Mouse (Mus musculus) limb, embryonic 11.5 days (tissue): Measurements from ENCODE around the gene Smim12. TPM values are rescaled to one million over a fixed set of nuclear protein-coding genes. Genes with fewer than 3 reads are reported as not detected.
A peak's percentile ranks its signal among the peaks of the same experiment; 100 is the strongest.

ENCODE experiments used
- ATAC-seq: fragments of 200-750 bp; cut with Nextera tagmentation; 2 replicates; pipeline ENCODE4 v1.8.0; 2017; ENCODE audit warnings: low read depth; ENCODE audit not compliant: insufficient number of reproducible peaks, low FRiP score, low TSS enrichment
- DNase-seq: peaks from one replicate; pipeline ENCODE4 v3.0.0-alpha.2; 2015; ENCODE audit warnings: low spot score
- H3K27ac ChIP-seq: fragments of 300-500 bp; sonication (generic); replicated peaks from 2 replicates; pipeline ENCODE4 v1.5.1; 2014; ENCODE audit warnings: low read depth, mild to moderate bottlenecking, low read length
- H3K27me3 ChIP-seq: fragments of 300-500 bp; sonication (generic); 2 replicates; pipeline ENCODE4 v1.6.1; 2014; ENCODE audit warnings: mild to moderate bottlenecking, low read length, mixed read lengths; ENCODE audit not compliant: control insufficient read depth, insufficient read depth
- H3K36me3 ChIP-seq: fragments of 300-500 bp; sonication (generic); 2 replicates; pipeline ENCODE4 v1.6.1; 2014; ENCODE audit warnings: mild to moderate bottlenecking, low read length, moderate library complexity, mixed read lengths; ENCODE audit not compliant: control insufficient read depth, insufficient read depth
- H3K4me1 ChIP-seq: fragments of 300-500 bp; sonication (generic); 2 replicates; pipeline ENCODE4 v1.6.1; 2014; ENCODE audit warnings: low read length, mixed read lengths; ENCODE audit not compliant: control insufficient read depth, insufficient read depth
- H3K4me2 ChIP-seq: fragments of 300-500 bp; sonication (generic); 2 replicates; pipeline ENCODE4 v1.6.1; 2014; ENCODE audit warnings: low read depth, mild to moderate bottlenecking, moderate library complexity; ENCODE audit not compliant: severe bottlenecking
- H3K4me3 ChIP-seq: fragments of 300-500 bp; sonication (generic); 2 replicates; pipeline ENCODE4 v1.5.1; 2014; ENCODE audit warnings: low read depth, low read length
- H3K9ac ChIP-seq: fragments of 300-500 bp; sonication (generic); 2 replicates; pipeline ENCODE4 v1.6.1; 2014; ENCODE audit warnings: mild to moderate bottlenecking, low read length
- H3K9me3 ChIP-seq: fragments of 300-500 bp; sonication (generic); 2 replicates; pipeline ENCODE4 v1.6.1; 2016; ENCODE audit warnings: low read length; ENCODE audit not compliant: control insufficient read depth
- WGBS: fragments of 180-500 bp; shearing (Covaris S2); extraction: QIAGEN DNeasy Blood & Tissue Kit; methylation state at CpG from one replicate; pipeline ENCODE4 v1.1.7; 2014; 5-methylcytosine and 5-hydroxymethylcytosine counted together
- polyA plus RNA-seq: library from polyadenylated mRNA; unstranded; fragments of >200 nt; fragmentation: Nextera tagmentation; extraction: Ambion mirVana; gene quantifications from 2 replicates; pipeline ENCODE4 v1.2.1, GENCODE M21; 2014

Gene Smim12
- polyA plus RNA-seq, 1 experiment from 2014 or later, result 65.9 TPM

DNA sequence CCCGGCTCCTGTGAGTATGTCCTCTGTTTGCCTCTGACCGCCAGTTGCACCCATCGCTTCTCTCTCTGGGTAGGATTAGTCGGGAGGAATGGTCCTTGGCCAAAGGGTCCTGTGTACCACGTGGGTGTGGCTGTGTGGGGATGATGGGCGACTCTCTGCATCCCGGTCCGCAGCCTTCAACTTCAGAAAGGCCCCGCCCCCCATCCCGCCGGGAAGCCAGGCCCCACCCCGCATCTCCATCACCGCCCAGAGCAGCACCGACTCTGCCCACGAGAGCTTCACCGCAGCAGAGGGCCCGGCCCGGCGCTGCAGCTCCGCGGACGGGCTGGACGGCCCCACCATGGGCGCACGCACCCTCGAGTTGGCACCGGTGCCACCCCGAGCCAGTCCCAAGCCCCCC, 29.1 kb upstream of the Smim12 start:
- H3K4me3 ChIP-seq, result 0 out of 2 replicates have a peak overlapping the region, but pooled peaks have one; percentile 6

DNA sequence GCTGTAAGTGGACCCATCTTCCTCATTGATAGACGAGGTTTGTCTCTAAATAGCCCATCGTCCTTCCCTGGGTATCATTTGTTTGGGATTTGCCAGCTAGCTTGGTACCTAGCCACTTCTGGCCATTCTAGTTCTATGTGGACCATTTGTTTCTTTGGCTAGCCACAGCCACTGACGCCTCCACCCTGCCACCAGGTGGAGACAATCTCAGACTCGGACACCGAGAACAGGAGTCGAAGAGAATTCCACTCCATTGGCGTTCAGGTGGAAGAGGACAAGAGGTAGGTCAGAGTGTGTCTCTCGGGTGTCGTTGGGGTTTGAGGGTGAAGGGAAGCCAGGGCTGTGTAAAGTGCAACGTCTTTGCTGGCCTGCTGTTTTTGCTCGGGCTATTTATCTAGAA, 28.5 kb upstream of the Smim12 start:
- 61% methylated on average over 11 of the region's 11 CpGs for WGBS
- no peaks in the 10 kb centered on the region for H3K9me3 ChIP-seq
- H3K36me3 ChIP-seq, result no peaks in the 10 kb centered on the region
- ATAC-seq (no peak), DNase-seq (no peak)
- no peak overlapping the region for H3K4me2 ChIP-seq
- H3K9ac ChIP-seq, result no peak overlapping the region
- no peaks in the 10 kb centered on the region for H3K4me1 ChIP-seq
- H3K4me3 ChIP-seq, result no peak overlapping the region
- peaks cover 21% of the 10 kb centered on the region for H3K27me3 ChIP-seq
- H3K27ac ChIP-seq, result no peak overlapping the region

More for the DNA sequence above, 29.1 kb upstream of the Smim12 start:
- WGBS, result 16% methylated on average over 28 of the region's 28 CpGs
- Histone ChIP-seq H3K27me3 (peaks cover 21% of the 10 kb centered on the region), H3K4me2 (peak overlapping the region; percentile 25; the same call in 1 of the 2 replicates), H3K27ac (no peak overlapping the region), H3K4me1 (no peaks in the 10 kb centered on the region), H3K9me3 (no peaks in the 10 kb centered on the region), H3K9ac (no peak overlapping the region), H3K36me3 (no peaks in the 10 kb centered on the region)
- DNase-seq, result no peak
- ATAC-seq, result no peak

DNA sequence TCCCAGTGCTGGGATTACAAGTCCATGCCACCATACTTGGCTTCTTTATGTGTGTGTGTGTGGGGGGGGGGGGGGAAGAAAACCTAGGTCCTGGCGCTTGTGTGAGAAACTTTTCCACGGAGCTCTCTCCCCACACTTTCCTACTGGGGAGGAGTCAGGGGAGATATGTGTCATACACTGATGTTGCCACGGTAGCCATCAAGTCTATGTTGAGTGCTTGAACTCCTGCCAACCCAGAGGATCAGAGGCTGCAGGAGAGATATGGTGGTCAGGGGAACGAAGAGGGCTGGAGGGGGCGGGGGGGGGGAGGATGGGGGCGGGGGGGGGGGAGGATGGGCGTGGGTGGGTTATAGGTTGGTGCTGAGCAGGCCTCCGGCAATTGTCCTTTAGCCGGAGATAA, 27.8 kb upstream of the Smim12 start:
- 75% methylated on average over 5 of the region's 9 CpGs for WGBS

DNA sequence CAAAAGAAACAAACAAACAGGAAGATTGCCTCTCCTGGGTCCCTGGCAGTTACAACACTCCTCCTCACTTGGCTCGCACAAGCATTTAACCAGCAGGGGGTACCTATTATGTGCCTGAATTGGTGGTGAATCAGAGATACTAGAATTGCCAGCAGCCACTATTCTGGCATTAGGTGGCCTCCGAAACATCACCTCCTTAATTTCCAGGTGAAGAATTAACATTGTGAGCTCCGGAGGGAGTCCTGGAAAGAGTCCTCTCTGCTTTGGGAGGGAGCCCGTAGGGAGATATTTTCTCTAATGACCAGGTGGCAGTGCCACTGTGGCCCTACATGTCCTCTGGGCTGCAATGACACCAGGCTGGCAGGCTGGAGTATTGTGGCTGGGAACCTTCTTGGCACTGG, 27.3 kb upstream of the Smim12 start:
- no peak for ATAC-seq
- Histone ChIP-seq H3K4me2 (no peak overlapping the region), H3K4me1 (no peaks in the 10 kb centered on the region), H3K4me3 (no peak overlapping the region), H3K27me3 (peaks cover 21% of the 10 kb centered on the region), H3K9ac (no peak overlapping the region), H3K27ac (no peak overlapping the region), H3K36me3 (no peaks in the 10 kb centered on the region), H3K9me3 (no peaks in the 10 kb centered on the region)
- DNase-seq, result no peak
- WGBS, result 82% methylated on average over 4 of the region's 4 CpGs

More for the DNA sequence above, 27.8 kb upstream of the Smim12 start:
- no peaks in the 10 kb centered on the region for H3K4me1 ChIP-seq
- no peak overlapping the region for H3K4me3 ChIP-seq
- H3K36me3 ChIP-seq, result no peaks in the 10 kb centered on the region
- DNase-seq, result no peak
- H3K9ac ChIP-seq, result no peak overlapping the region
- ATAC-seq, result no peak
- no peak overlapping the region for H3K4me2 ChIP-seq
- peaks cover 21% of the 10 kb centered on the region for H3K27me3 ChIP-seq
- H3K27ac ChIP-seq, result no peak overlapping the region
- H3K9me3 ChIP-seq, result no peaks in the 10 kb centered on the region

DNA sequence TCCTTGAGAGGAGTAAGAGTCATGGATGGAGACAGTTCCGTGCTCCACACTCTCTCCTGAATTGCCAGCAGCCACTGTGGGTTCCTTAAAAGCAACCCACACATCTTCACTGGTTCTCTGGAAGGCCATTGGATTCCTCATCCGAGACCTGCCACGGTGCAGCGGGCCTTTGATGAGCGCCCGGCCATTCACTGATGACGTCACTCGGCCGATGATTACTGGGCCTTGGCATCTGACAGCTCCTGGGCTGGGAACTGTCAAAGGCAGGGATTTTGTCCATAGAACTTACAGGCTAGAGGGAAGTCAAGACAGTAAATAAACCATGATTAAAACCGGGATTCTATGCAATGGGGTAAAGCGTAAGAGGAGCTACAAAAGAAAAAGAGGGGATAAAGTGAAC, 26.5 kb upstream of the Smim12 start:
- H3K4me2 ChIP-seq, result no peak overlapping the region
- DNase-seq, result no peak
- no peak overlapping the region for H3K27ac ChIP-seq
- H3K36me3 ChIP-seq, result no peaks in the 10 kb centered on the region
- peaks cover 21% of the 10 kb centered on the region for H3K27me3 ChIP-seq
- no peak for ATAC-seq
- WGBS, result 64% methylated on average over 11 of the region's 11 CpGs
- H3K4me1 ChIP-seq, result no peaks in the 10 kb centered on the region
- no peak overlapping the region for H3K9ac ChIP-seq
- H3K9me3 ChIP-seq, result no peaks in the 10 kb centered on the region
- no peak overlapping the region for H3K4me3 ChIP-seq

DNA sequence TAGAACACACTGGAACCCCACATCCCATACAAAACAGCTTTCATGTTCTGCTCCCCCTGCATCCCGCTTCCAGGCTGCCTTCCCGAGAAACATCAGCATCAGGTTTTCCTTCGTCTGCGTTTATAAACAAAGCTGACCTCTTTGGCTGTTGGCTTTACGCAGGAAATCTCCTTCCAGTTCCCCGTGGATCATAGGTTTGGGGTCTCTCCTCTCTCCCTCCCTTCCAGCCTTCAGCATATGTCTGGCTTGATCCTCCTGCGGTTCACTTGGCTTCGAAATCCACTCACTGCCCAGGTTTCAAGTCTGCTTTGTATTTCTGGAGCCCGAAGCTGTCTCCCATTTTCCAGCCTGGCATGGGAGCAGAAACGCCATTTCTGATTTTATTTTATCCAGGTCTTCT, 20.3 kb upstream of the Smim12 start:
- Histone ChIP-seq H3K4me1 (no peaks in the 10 kb centered on the region), H3K9ac (no peak overlapping the region), H3K27me3 (peaks cover 32% of the 10 kb centered on the region), H3K4me2 (peak overlapping the region; percentile 12; the same call in 1 of the 2 replicates), H3K4me3 (no peak overlapping the region), H3K27ac (no peak overlapping the region), H3K36me3 (no peaks in the 10 kb centered on the region), H3K9me3 (no peaks in the 10 kb centered on the region)
- 31% methylated on average over 10 of the region's 10 CpGs for WGBS
- ATAC-seq (no peak), DNase-seq (no peak)

DNA sequence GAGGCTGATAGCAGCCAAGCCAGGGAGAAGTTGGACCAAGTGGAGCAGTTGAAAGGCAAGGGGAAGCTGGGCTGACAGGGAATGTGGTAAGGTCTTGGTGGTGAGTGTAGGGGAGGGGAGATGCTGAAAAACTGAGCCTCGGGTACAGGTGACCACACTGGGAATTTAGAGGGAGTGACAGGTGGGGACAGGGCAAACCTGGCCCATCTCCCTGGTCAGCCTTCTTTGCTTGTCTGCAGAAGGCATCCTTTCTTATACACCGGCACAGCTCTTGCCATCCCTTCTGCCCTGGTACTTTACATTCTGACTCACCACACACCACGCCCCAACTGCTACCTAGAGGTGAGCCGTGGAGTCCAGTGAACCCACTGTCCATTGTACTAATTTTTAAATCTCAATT, 19.8 kb upstream of the Smim12 start:
- Histone ChIP-seq H3K4me3 (no peak overlapping the region), H3K9me3 (no peaks in the 10 kb centered on the region), H3K4me2 (no peak overlapping the region), H3K4me1 (no peaks in the 10 kb centered on the region), H3K27me3 (peaks cover 32% of the 10 kb centered on the region), H3K27ac (no peak overlapping the region), H3K36me3 (no peaks in the 10 kb centered on the region), H3K9ac (no peak overlapping the region)
- WGBS, result 59% methylated on average over 4 of the region's 4 CpGs
- DNase-seq (no peak), ATAC-seq (no peak)

DNA sequence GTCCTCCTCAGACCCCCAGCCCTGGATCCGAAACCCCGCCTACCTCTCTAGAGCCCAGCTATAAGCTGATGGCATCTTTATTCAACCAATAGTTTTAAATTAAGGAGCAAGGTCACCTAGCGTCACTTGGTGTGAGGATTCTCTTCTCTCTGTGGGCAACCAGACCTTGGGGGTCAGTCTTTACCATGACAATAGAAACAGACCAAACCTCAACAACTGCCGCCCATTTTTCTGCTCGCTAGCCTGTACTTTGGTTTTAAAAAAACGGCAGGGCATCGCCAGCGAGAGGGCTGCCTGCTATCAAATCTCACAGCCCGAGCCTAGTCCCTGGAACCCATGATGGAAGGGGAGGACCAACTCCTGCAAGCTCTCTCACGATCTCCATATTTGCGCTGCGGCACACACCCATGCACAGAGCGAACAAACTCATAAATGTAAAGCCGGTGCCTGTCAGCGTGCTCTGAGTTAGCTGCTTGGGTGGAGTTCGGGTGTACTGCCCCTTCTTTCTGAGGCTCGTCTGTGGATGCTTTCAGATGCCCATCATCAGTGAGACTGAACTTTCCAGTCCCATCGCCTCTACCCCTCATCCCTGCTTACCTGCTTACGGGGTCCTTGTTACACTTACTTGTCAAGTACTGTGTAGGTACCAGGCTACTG, 19.0 kb upstream of the Smim12 start:
- no peaks in the 10 kb centered on the region for H3K36me3 ChIP-seq
- no peak overlapping the region for H3K4me3 ChIP-seq
- H3K9me3 ChIP-seq, result no peaks in the 10 kb centered on the region
- H3K27me3 ChIP-seq, result peaks cover 32% of the 10 kb centered on the region
- DNase-seq (peak; percentile 30), ATAC-seq (no peak)
- no peak overlapping the region for H3K4me2 ChIP-seq
- H3K9ac ChIP-seq, result no peak overlapping the region
- no peaks in the 10 kb centered on the region for H3K4me1 ChIP-seq
- H3K27ac ChIP-seq, result no peak overlapping the region
- WGBS, result 16% methylated on average over 19 of the region's 19 CpGs

DNA sequence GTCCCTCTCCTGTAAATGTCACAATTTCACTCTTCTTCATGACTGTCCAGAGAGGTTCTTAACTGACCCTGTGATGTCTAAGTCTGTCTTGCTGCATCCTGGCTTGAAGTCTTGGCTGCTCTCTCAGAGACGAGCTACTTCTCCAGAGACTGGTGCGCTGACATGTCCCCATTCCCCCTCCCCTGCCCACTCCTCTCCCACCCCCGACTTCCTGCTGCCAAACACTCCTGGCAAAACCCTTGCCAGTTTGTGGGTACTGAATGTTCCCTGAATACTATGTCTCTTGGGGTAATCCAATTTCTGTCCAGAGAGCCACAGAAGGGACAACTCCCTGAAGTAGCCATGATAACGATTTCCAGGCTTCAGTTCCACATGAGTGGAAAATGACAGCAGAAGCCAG, 17.5 kb upstream of the Smim12 start:
- Histone ChIP-seq H3K4me2 (no peak overlapping the region), H3K36me3 (no peaks in the 10 kb centered on the region), H3K9me3 (no peaks in the 10 kb centered on the region), H3K27ac (no peak overlapping the region), H3K4me1 (no peaks in the 10 kb centered on the region), H3K27me3 (peaks cover 32% of the 10 kb centered on the region), H3K9ac (no peak overlapping the region), H3K4me3 (no peak overlapping the region)
- DNase-seq, result no peak
- no peak for ATAC-seq
- 47% methylated on average over 4 of the region's 4 CpGs for WGBS
